8 mouse cellular contexts compared by ENCODE assay signal in the genomic region with DNA sequence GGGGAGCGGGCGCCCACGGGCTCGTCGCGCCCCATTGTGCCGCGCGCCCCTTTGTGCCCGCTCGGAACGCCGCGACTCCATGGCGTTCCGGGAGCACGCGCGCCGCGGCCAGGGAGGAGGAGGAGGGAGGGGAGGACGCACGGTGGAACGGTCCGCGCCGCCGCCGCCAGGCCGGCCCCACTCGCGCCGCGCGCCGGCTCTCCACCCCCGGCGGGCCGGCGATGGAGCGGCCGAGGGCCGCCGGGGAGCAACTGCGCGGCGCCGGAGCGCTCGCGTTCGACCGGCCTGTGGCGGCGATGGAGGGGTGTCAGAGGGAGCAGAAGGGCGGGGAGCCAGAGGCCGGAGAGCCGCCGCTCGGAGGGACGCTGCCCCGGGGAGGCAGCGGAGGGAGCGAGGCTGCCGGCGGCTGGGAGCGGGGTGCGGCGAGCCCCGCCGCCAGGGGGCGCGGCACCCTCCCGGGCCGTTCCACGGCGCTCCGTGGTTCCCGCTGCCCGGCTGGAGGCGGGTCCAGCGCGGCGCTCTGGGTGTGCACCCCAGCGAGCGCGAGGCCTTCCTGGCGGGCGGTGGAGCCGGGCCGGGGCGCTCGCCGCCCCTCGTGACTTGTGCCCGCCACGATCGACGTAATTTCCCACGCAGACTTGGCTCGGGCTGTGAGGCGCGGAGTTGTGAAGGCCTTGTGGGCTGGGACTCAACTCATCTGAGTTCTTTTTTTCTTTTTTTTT. TPM values are rescaled to one million over a fixed set of nuclear protein-coding genes. Genes with fewer than 3 reads are reported as not detected.
A peak's percentile ranks its signal among the peaks of the same experiment; 100 is the strongest.
DNase-seq lines count a peak whose midpoint lies in the region; ATAC-seq and TF ChIP-seq lines count a peak whose summit lies in the region.

No protein-coding gene starts in this region.

- 2% methylated on average over 71 of the region's 103 CpGs for WGBS in hindbrain, postnatal 0 days

- peaks cover 12% of the 10 kb centered on the region for H3K4me1 ChIP-seq in hindbrain, postnatal 0 days (ENCODE audit: insufficient read depth, low read length)

- ATAC-seq in activated CD4-positive, CD25-positive, alpha-beta regulatory T cell, adult 4 months, result peak; percentile 87
- peak; percentile 87 for ATAC-seq in hindbrain, postnatal 0 days
- ATAC-seq in megakaryocyte progenitor cell, adult 5-6 weeks (replicated peaks; ENCODE audit: poor library complexity), result peak; percentile 83

- DNase-seq in cerebellum, postnatal 4 days (ENCODE audit: low spot score in 2 of 2), result peak; percentile 48 to 69
- peak; percentile 96 for DNase-seq in gastrocnemius, adult 2 months
- peak; percentile 84 for DNase-seq in hindbrain, postnatal 0 days (ENCODE audit: low spot score)
- peak; percentile 48 to 88 for DNase-seq in left cerebral cortex, postnatal 10 days (ENCODE audit: extremely low spot score in 1 of 2, low spot score in 2 of 2)
- peak; percentile 79 to 82 for DNase-seq in right cerebral cortex, postnatal 10 days (ENCODE audit: low spot score in 2 of 2)
- peak; percentile 87 for DNase-seq in urinary bladder, postnatal 25 days (ENCODE audit: low spot score)

- H3K27me3 ChIP-seq in hindbrain, postnatal 0 days (ENCODE audit: insufficient read depth, low read length), result no peaks in the 10 kb centered on the region

- H3K9ac ChIP-seq in hindbrain, postnatal 0 days (replicated peaks; ENCODE audit: low read length), result peak overlapping the region; percentile 96

- no peaks in the 10 kb centered on the region for H3K36me3 ChIP-seq in hindbrain, postnatal 0 days (ENCODE audit: insufficient read depth, low read length)

- peak overlapping the region; percentile 88 for H3K27ac ChIP-seq in gastrocnemius, adult 2 months
- H3K27ac ChIP-seq in hindbrain, postnatal 0 days, result peak overlapping the region; percentile 93

- H3K4me2 ChIP-seq in hindbrain, postnatal 0 days (ENCODE audit: low read depth, low read length), result peak overlapping the region; percentile 99

- intact Hi-C loops in gastrocnemius, adult 2 months (cut with DNase I), result loop anchor here (1.0 to 10.0 kb wide), 2 partner anchors 61 to 525 kb away; partner anchors contain the start of gene 1700021F05Rik
- intact Hi-C loops in left cerebral cortex, postnatal 10 days (cut with DNase I), result loop anchor here (2.0 kb wide), 2 partner anchors 59 to 61 kb away; partner anchors contain the start of gene 1700021F05Rik

- peak overlapping the region; percentile 96 for H3K4me3 ChIP-seq in gastrocnemius, adult 2 months
- peak overlapping the region; percentile 89 for H3K4me3 ChIP-seq in hindbrain, postnatal 0 days (ENCODE audit: low read length)

- TF ChIP-seq CTCF in gastrocnemius, adult 2 months (IDR thresholded peaks at IDR 0.05), result peak; percentile 92
- TF ChIP-seq CTCF in hindbrain, postnatal 0 days (IDR thresholded peaks at IDR 0.05; ENCODE audit: low read depth), result no peak

- no peaks in the 10 kb centered on the region for H3K9me3 ChIP-seq in hindbrain, postnatal 0 days (ENCODE audit: low read length)

RNA-seq across cellular contexts. Expression of gene Bend3, which starts 1.0 kb away (rescaled TPM):
- 1 to 10 TPM; 1.0 to 1.5 TPM for polyA plus RNA-seq in activated CD4-positive, CD25-positive, alpha-beta regulatory T cell, adult 4 months (2017; shearing (Covaris generic))
- total RNA-seq in gastrocnemius, adult 2 months (2021), result 1 to 10 TPM; 4.4 to 4.9 TPM
- total RNA-seq in hindbrain, postnatal 0 days (2014; rRNA removed), result 10.7 and 11.9 TPM in 2 replicates
- polyA plus RNA-seq in hindbrain, postnatal 0 days (2015; fragmentation: Nextera tagmentation; extraction: Ambion mirVana), result 1.5 and 2.2 TPM in 2 replicates
- total RNA-seq in left cerebral cortex, postnatal 10 days (2021), result 1 to 10 TPM; 5.6 to 7.4 TPM
- 9.4 and 10.6 TPM in 2 replicates for total RNA-seq in megakaryocyte progenitor cell, adult 5-6 weeks (2015)
- 4.6 and 5.5 TPM in 2 replicates for total RNA-seq in megakaryocyte progenitor cell, adult 5-6 weeks (2017)

RNA-seq across cellular contexts. Expression of gene Gm9803, which starts 44.3 kb away (rescaled TPM):
- 10 to 100 TPM; 33.4 to 45.0 TPM for polyA plus RNA-seq in activated CD4-positive, CD25-positive, alpha-beta regulatory T cell, adult 4 months (2017; shearing (Covaris generic))
- 10 to 100 TPM; 15.5 to 18.9 TPM for total RNA-seq in gastrocnemius, adult 2 months (2021)
- total RNA-seq in hindbrain, postnatal 0 days (2014; rRNA removed), result 6.3 and 30.1 TPM in 2 replicates
- 18.1 and 18.9 TPM in 2 replicates for polyA plus RNA-seq in hindbrain, postnatal 0 days (2015; fragmentation: Nextera tagmentation; extraction: Ambion mirVana)
- not detected for total RNA-seq in left cerebral cortex, postnatal 10 days (2021)
- 7.5 and 12.0 TPM in 2 replicates for total RNA-seq in megakaryocyte progenitor cell, adult 5-6 weeks (2015)
- total RNA-seq in megakaryocyte progenitor cell, adult 5-6 weeks (2017), result 12.2 TPM in 1 of 2 replicates, not detected in the other

Comparison
In these comparisons a context has a peak if more than half of its experiments do, and no peak if none do; other contexts are left out.
1. Peak in every context shown above with its lines: DNase-seq, ATAC-seq, H3K4me3 ChIP-seq and H3K27ac ChIP-seq.